Mouse (Mus musculus) MEL (cell line): Measurements from ENCODE around the gene Gabpa. TPM values are rescaled to one million over a fixed set of nuclear protein-coding genes. Genes with fewer than 3 reads are reported as not detected.

Experiments used
- DNase-seq: peaks from one replicate; pipeline ENCODE4 v3.0.0; 2011; ENCODE audit warnings: low read depth, low spot score
- H3K27ac ChIP-seq: 2 replicates; pipeline ENCODE4 v1.5.1; 2012; ENCODE audit warnings: low read depth, mild to moderate bottlenecking, control low read depth, low read length, moderate library complexity; ENCODE audit not compliant: control insufficient read depth
- H3K27me3 ChIP-seq, 2 experiments: fragments of 150-350 bp in 1 of 2; sonication (generic) in 1 of 2; 2 replicates each; pipeline ENCODE4 v1.6.1; 2012; ENCODE audit warnings: low read length in 2 of 2, mild to moderate bottlenecking in 2 of 2, improper control_type of control experiment in 1 of 2, moderate library complexity in 1 of 2; ENCODE audit not compliant: insufficient read depth in 2 of 2, control insufficient read depth in 1 of 2
- H3K36me3 ChIP-seq, 2 experiments: 2 replicates each; pipeline ENCODE4 v1.6.1; 2012 to 2014; ENCODE audit warnings: low read length in 2 of 2, improper control_type of control experiment in 1 of 2, inconsistent platforms in 1 of 2, mild to moderate bottlenecking in 1 of 2; ENCODE audit not compliant: insufficient read depth in 2 of 2, control insufficient read depth in 1 of 2
- H3K4me1 ChIP-seq, 2 experiments: fragments of 150-350 bp in 1 of 2; sonication (generic) in 1 of 2; 2 replicates each; pipeline ENCODE4 v1.6.1; 2012; ENCODE audit warnings: low read length in 2 of 2, improper control_type of control experiment in 1 of 2, mild to moderate bottlenecking in 1 of 2; ENCODE audit not compliant: insufficient read depth in 2 of 2, control insufficient read depth in 1 of 2
- H3K4me3 ChIP-seq, 2 experiments: fragments of 150-350 bp in 1 of 2; sonication (generic) in 1 of 2; 2 replicates each; pipeline ENCODE4 v1.5.1; 2012; ENCODE audit warnings: low read depth in 2 of 2, low read length in 2 of 2, mild to moderate bottlenecking in 2 of 2, moderate library complexity in 2 of 2, control low read depth in 1 of 2, improper control_type of control experiment in 1 of 2; ENCODE audit not compliant: control insufficient read depth in 1 of 2, insufficient read depth in 1 of 2
- H3K79me2 ChIP-seq: 2 replicates; pipeline ENCODE4 v1.6.1; 2012; ENCODE audit warnings: mild to moderate bottlenecking, low read length, moderate library complexity; ENCODE audit not compliant: control insufficient read depth, poor library complexity, insufficient read depth
- H3K9ac ChIP-seq: 2 replicates; pipeline ENCODE4 v1.6.1; 2012; ENCODE audit warnings: low read depth, mild to moderate bottlenecking, control low read depth, low read length, moderate library complexity; ENCODE audit not compliant: control insufficient read depth, poor library complexity, severe bottlenecking
- H3K9me3 ChIP-seq: fragments of 150-350 bp; sonication (generic); replicated peaks from 2 replicates; pipeline ENCODE4 v1.6.1; 2012; ENCODE audit warnings: mild to moderate bottlenecking, low read length, improper control_type of control experiment, moderate library complexity; ENCODE audit not compliant: insufficient read depth
- HCFC1 ChIP-seq: IDR thresholded peaks from 2 replicates; pipeline ENCODE4 v1.6.1; 2012; ENCODE audit warnings: low read depth, mild to moderate bottlenecking, inconsistent platforms, low read length, improper control_type of control experiment, moderate library complexity
- JUND ChIP-seq: IDR thresholded peaks from 2 replicates; pipeline ENCODE4 v1.6.1; 2011; ENCODE audit warnings: low read depth, mild to moderate bottlenecking, improper control_type of control experiment, low read length
- KAT2A ChIP-seq: conservative IDR thresholded peaks from 2 replicates; pipeline ENCODE4 v1.6.1; 2012; ENCODE audit warnings: low read depth, low read length, improper control_type of control experiment, inconsistent platforms
- MEF2A ChIP-seq: IDR thresholded peaks from 2 replicates; pipeline ENCODE4 v1.6.1; 2014; ENCODE audit warnings: low read depth, mild to moderate bottlenecking, inconsistent platforms, low read length, improper control_type of control experiment; ENCODE audit not compliant: poor library complexity, insufficient replicate concordance, severe bottlenecking; ENCODE audit errors: extremely low read depth
- NELFE ChIP-seq: IDR thresholded peaks from 2 replicates; pipeline ENCODE4 v1.6.1; 2011; ENCODE audit warnings: low read depth, low read length, improper control_type of control experiment
- NRF1 ChIP-seq: IDR thresholded peaks from 2 replicates; pipeline ENCODE4 v1.6.1; 2014; ENCODE audit warnings: low read depth, mild to moderate bottlenecking, inconsistent platforms, low read length, improper control_type of control experiment, moderate library complexity; ENCODE audit not compliant: poor library complexity, insufficient read depth, severe bottlenecking
- POLR2A ChIP-seq, 2 experiments: IDR thresholded peaks; 2 replicates each; pipeline ENCODE4 v1.6.1; 2011 to 2012; ENCODE audit warnings: low read length in 2 of 2, mild to moderate bottlenecking in 2 of 2, control low read depth in 1 of 2, improper control_type of control experiment in 1 of 2, low read depth in 1 of 2, moderate library complexity in 1 of 2; ENCODE audit not compliant: control insufficient read depth in 1 of 2, insufficient read depth in 1 of 2, poor library complexity in 1 of 2
- POLR2AphosphoS2 ChIP-seq: IDR thresholded peaks from 2 replicates; pipeline ENCODE4 v1.6.1; 2011; ENCODE audit warnings: low read length, improper control_type of control experiment
- POLR2AphosphoS5 ChIP-seq: IDR thresholded peaks from 2 replicates; pipeline ENCODE4 v1.6.1; 2012; ENCODE audit warnings: low read depth, borderline replicate concordance, mild to moderate bottlenecking, inconsistent platforms, low read length, moderate library complexity, mixed read lengths
- RCOR1 ChIP-seq: IDR thresholded peaks from 2 replicates; pipeline ENCODE4 v1.6.1; 2012; ENCODE audit warnings: low read depth, mild to moderate bottlenecking, inconsistent platforms, low read length, improper control_type of control experiment
- SIN3A ChIP-seq: IDR thresholded peaks from 2 replicates; pipeline ENCODE4 v1.6.1; 2012; ENCODE audit warnings: low read length, improper control_type of control experiment, inconsistent platforms
- TBP ChIP-seq: IDR thresholded peaks from 2 replicates; pipeline ENCODE4 v1.8.0; 2011; ENCODE audit warnings: low read depth, low read length, improper control_type of control experiment
- TCF12 ChIP-seq: IDR thresholded peaks from 2 replicates; pipeline ENCODE4 v1.6.1; 2014; ENCODE audit warnings: low read depth, mild to moderate bottlenecking, inconsistent platforms, low read length, improper control_type of control experiment, moderate library complexity
- USF2 ChIP-seq, 2 experiments: IDR thresholded peaks; 2 replicates each; pipeline ENCODE4 v1.6.1; 2011 to 2012; ENCODE audit warnings: improper control_type of control experiment in 2 of 2, low read length in 2 of 2, borderline replicate concordance in 1 of 2, inconsistent platforms in 1 of 2, low read depth in 1 of 2, mild to moderate bottlenecking in 1 of 2; ENCODE audit not compliant: insufficient read depth in 1 of 2
- ZC3H11A ChIP-seq: IDR thresholded peaks from 2 replicates; pipeline ENCODE4 v1.6.1; 2012; ENCODE audit warnings: low read depth, mild to moderate bottlenecking, inconsistent platforms, low read length, improper control_type of control experiment
- polyA plus RNA-seq, 2 experiments: library from polyadenylated mRNA; stranded (reverse) in 1 of 2; unstranded in 1 of 2; fragments of >175 nt in 1 of 2; fragments of >200 nt in 1 of 2; gene quantifications; 2 replicates each; pipeline versions ENCODE4 v1.2.1 to v1.2.4; 2012; ENCODE audit warnings: low replicate concordance in 2 of 2, low read depth in 1 of 2; ENCODE audit not compliant: insufficient read length in 2 of 2, insufficient read depth in 1 of 2, missing spikeins in 1 of 2
- total RNA-seq: library from RNA; depleted of rRNA; stranded (reverse); fragments of 300-350 nt; gene quantifications from 2 replicates; pipeline ENCODE4 v1.2.3, GENCODE M21; 2012

The Gabpa gene
- total and polyA plus RNA-seq, 3 experiments, result 28.7 to 29.2 TPM; not detected in 1

DNA sequence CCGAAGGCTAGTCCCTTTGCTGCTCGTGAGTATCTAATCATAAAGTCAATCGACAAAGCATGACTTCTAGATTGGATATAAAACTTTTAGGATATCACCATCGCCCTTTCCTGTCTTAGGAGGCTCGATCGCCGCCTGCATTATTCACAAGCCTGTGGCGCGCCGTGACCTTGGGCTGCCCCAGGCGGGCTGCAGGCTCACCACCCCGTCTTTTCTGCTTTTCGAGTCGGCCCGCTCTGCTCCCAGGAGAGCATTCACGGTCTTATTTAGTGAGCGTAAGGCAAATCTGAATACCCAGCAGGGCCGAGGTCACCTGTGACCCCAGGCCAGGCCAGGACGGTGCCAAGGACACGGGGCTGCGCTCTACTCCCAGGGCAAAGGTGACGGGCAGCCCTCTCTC, 381 bp upstream of the Gabpa start:
- H3K79me2 ChIP-seq, result peaks cover 47% of the 10 kb centered on the region
- TF ChIP-seq JUND, result no peak
- TF ChIP-seq RCOR1, result no peak
- no peak for TF ChIP-seq NRF1
- TF ChIP-seq POLR2AphosphoS2, result no peak
- H3K9ac ChIP-seq, result peak overlapping the region; percentile 96
- peak overlapping the region; percentile 81 to 97 for H3K4me3 ChIP-seq
- H3K9me3 ChIP-seq, result no peaks in the 10 kb centered on the region
- H3K27ac ChIP-seq, result peak overlapping the region; percentile 81
- peaks cover 16% of the 10 kb centered on the region in 2 experiments for H3K36me3 ChIP-seq
- H3K27me3 ChIP-seq, result no peaks in the 10 kb centered on the region
- DNase-seq, result no peak
- peaks cover 0 to 3% of the 10 kb centered on the region in 2 experiments; a peak in 2 of 4 replicates for H3K4me1 ChIP-seq

DNA sequence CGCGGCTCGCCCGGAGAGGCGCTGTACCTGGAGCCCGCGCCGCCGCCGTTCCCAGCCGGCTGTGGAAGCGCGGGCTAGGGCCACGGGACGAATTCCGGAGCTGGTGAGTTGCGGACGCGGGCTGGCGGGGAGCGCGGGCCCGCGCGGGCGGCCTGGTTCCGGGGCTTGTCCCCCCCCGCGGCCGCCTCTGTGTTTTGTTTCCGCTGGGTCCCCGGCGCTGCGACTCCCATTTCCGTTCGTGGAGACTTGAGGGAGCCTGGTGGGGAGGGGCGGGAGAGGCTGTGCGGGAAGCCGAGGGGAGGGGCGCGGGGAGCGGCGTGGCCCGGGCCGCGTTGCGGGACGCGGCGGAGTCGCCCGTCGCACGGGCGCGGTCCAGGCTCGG, 707 bp downstream of the Gabpa start, which contains the start of gene Atp5j:
Gene Atp5j, minus strand, starts transcription at position 185 of the 382 bp plus-strand sequence.
- TF ChIP-seq POLR2AphosphoS5 (no peak), TBP (no peak), SIN3A (peak; percentile 1; the same call in 1 of the 2 replicates), POLR2A (IDR thresholded peaks at IDR 0.05; ENCODE audit: control insufficient read depth in 1 of 2, insufficient read depth in 1 of 2, low read depth in 1 of 2, low read length in 2 of 2, poor library complexity in 1 of 2) (0 out of 4 replicates have a peak, but pooled peaks of 1 of the 2 experiments have one; percentile 35), NELFE (0 out of 2 replicates have a peak, but pooled peaks have one; percentile 5), TCF12 (0 out of 2 replicates have a peak, but pooled peaks have one; percentile 20), ZC3H11A (no peak), USF2 (IDR thresholded peaks at IDR 0.05; ENCODE audit: borderline replicate concordance in 1 of 2, insufficient read depth in 1 of 2, low read depth in 1 of 2, low read length in 2 of 2) (no peak), KAT2A (no peak; the same call in 1 of the 2 replicates), HCFC1 (peak; percentile 70; the same call in 1 of the 2 replicates), MEF2A (no peak)
- H3K27me3 ChIP-seq, result no peaks in the 10 kb centered on the region
- H3K9me3 ChIP-seq, result no peaks in the 10 kb centered on the region
- H3K79me2 ChIP-seq, result peaks cover 49% of the 10 kb centered on the region
- DNase-seq, result peak; percentile 76
- H3K9ac ChIP-seq, result peak within 1 kb of the TSS; percentile 96
- H3K4me3 ChIP-seq, result peak within 1 kb of the TSS; percentile 81 to 97
- peak within 1 kb of the TSS; percentile 81 for H3K27ac ChIP-seq
- peaks cover 16 to 18% of the 10 kb centered on the region in 2 experiments for H3K36me3 ChIP-seq
- peaks cover 0 to 3% of the 10 kb centered on the region in 2 experiments; a peak in 2 of 4 replicates for H3K4me1 ChIP-seq
